In genomic region chr13:93630941-93631705, GRCm38 (mm10) we compare ENCODE assay signal across 24 mouse cellular contexts. TPM values are rescaled to one million over a fixed set of nuclear protein-coding genes. Genes with fewer than 3 reads are reported as not detected.
DNase-seq lines count a peak whose midpoint lies in the region; ATAC-seq and TF ChIP-seq lines count a peak whose summit lies in the region.
"Had no signal": no experiment of that assay in that cellular context is flagged by ENCODE, and none has a peak within 500 bp of the region (broad histone marks: within the 10 kb centered on the region; RNA-seq: fewer than 3 reads in every experiment).

No protein-coding gene starts in this region.

- 74% methylated on average over 10 of the region's 10 CpGs for WGBS in forebrain, postnatal 0 days
- 91% methylated on average over 10 of the region's 10 CpGs for WGBS in forebrain, embryonic 12.5 days
- 33% methylated on average over 10 of the region's 10 CpGs for WGBS in liver, adult 2 months
- WGBS in liver, embryonic 12.5 days (ENCODE audit: insufficient replicate concordance) = 65% methylated on average over 10 of the region's 10 CpGs

- no peak for TF ChIP-seq POLR2A in liver, adult 2 months (IDR thresholded peaks at IDR 0.05; ENCODE audit: extremely low read depth, insufficient read depth, low read length)

- H3K4me2 ChIP-seq in forebrain, postnatal 0 days (ENCODE audit: low read depth) = no peak overlapping the region
- no peak overlapping the region for H3K4me2 ChIP-seq in forebrain, embryonic 12.5 days
- no peak overlapping the region for H3K4me2 ChIP-seq in liver, embryonic 12.5 days
- H3K4me2 ChIP-seq: forebrain, embryonic 13.5 days; midbrain, embryonic 15.5 days; neural tube, embryonic 15.5 days had no signal

- no peaks in the 10 kb centered on the region for H3K79me2 ChIP-seq in liver, adult 2 months (ENCODE audit: control insufficient read depth, insufficient read depth, low read length)

- no peak overlapping the region for H3K9ac ChIP-seq in forebrain, postnatal 0 days
- H3K9ac ChIP-seq in forebrain, embryonic 12.5 days = no peak overlapping the region
- no peak overlapping the region for H3K9ac ChIP-seq in liver, adult 2 months (ENCODE audit: low read depth, low read length)
- no peak overlapping the region for H3K9ac ChIP-seq in liver, embryonic 12.5 days
- H3K9ac ChIP-seq: forebrain, embryonic 13.5 days; midbrain, embryonic 15.5 days; neural tube, embryonic 15.5 days had no signal

- H3K4me1 ChIP-seq in forebrain, postnatal 0 days (ENCODE audit: insufficient read depth) = no peaks in the 10 kb centered on the region
- no peaks in the 10 kb centered on the region for H3K4me1 ChIP-seq in forebrain, embryonic 12.5 days
- H3K4me1 ChIP-seq in liver, adult 2 months (ENCODE audit: control insufficient read depth, insufficient read depth, low read length) = peaks cover 27% of the 10 kb centered on the region
- H3K4me1 ChIP-seq in liver, embryonic 12.5 days = no peaks in the 10 kb centered on the region
- H3K4me1 ChIP-seq: heart, embryonic 10.5 days; megakaryocyte, embryonic 14.5 days; midbrain, embryonic 15.5 days; neural tube, embryonic 15.5 days had no signal

- H3K4me3 ChIP-seq in forebrain, postnatal 0 days (ENCODE audit: low read depth, low read length) = no peak overlapping the region
- H3K4me3 ChIP-seq in forebrain, embryonic 12.5 days (replicated peaks) = no peak overlapping the region
- H3K4me3 ChIP-seq in liver, adult 2 months (ENCODE audit: insufficient read depth, low read depth, low read length) = no peak overlapping the region
- no peak overlapping the region for H3K4me3 ChIP-seq in liver, embryonic 12.5 days
- H3K4me3 ChIP-seq: embryonic facial prominence, embryonic 10.5 days; forebrain, embryonic 13.5 days; heart, embryonic 10.5 days; megakaryocyte, embryonic 14.5 days; midbrain, embryonic 15.5 days; neural tube, embryonic 15.5 days had no signal

- peak; percentile 73 for ATAC-seq in forebrain, postnatal 0 days
- no peak for ATAC-seq in forebrain, embryonic 12.5 days (ENCODE audit: low FRiP score)
- no peak; the same call in 1 of the 2 replicates for ATAC-seq in liver, embryonic 12.5 days
- no peak for ATAC-seq in activated CD4-positive, CD25-positive, alpha-beta regulatory T cell, adult 4 months
- ATAC-seq: CD4-positive, CD25-positive, alpha-beta regulatory T cell, adult 4 months; forebrain, embryonic 13.5 days; inflammation-experienced regulatory T-cells, adult 6 months; midbrain, embryonic 15.5 days; Patski had no signal

- H3K9me3 ChIP-seq in forebrain, postnatal 0 days (ENCODE audit: low read length) = no peaks in the 10 kb centered on the region
- no peaks in the 10 kb centered on the region for H3K9me3 ChIP-seq in forebrain, embryonic 12.5 days
- no peaks in the 10 kb centered on the region for H3K9me3 ChIP-seq in liver, embryonic 12.5 days (replicated peaks)
- H3K9me3 ChIP-seq: embryonic facial prominence, embryonic 10.5 days; forebrain, embryonic 13.5 days; heart, embryonic 10.5 days; megakaryocyte, embryonic 14.5 days; midbrain, embryonic 15.5 days; neural tube, embryonic 15.5 days had no signal

- TF ChIP-seq CTCF in forebrain, postnatal 0 days (IDR thresholded peaks at IDR 0.05; ENCODE audit: low read depth) = no peak
- no peak for TF ChIP-seq CTCF in liver, adult 2 months (IDR thresholded peaks at IDR 0.05; ENCODE audit: low read depth, low read length)

- H3K36me3 ChIP-seq in forebrain, postnatal 0 days (ENCODE audit: insufficient read depth) = no peaks in the 10 kb centered on the region
- no peaks in the 10 kb centered on the region for H3K36me3 ChIP-seq in forebrain, embryonic 12.5 days (replicated peaks)
- peaks cover 67% of the 10 kb centered on the region for H3K36me3 ChIP-seq in liver, adult 2 months (ENCODE audit: control insufficient read depth, insufficient read depth, low read length)
- H3K36me3 ChIP-seq in liver, embryonic 12.5 days = no peaks in the 10 kb centered on the region
- H3K36me3 ChIP-seq: embryonic facial prominence, embryonic 10.5 days; heart, embryonic 10.5 days; midbrain, embryonic 15.5 days; neural tube, embryonic 15.5 days had no signal

- H3K27ac ChIP-seq in forebrain, postnatal 0 days (ENCODE audit: low read depth, low read length) = no peak overlapping the region
- H3K27ac ChIP-seq in forebrain, embryonic 12.5 days = no peak overlapping the region
- 0 out of 2 replicates have a peak overlapping the region, but pooled peaks have one; percentile 1 for H3K27ac ChIP-seq in liver, adult 2 months (replicated peaks; ENCODE audit: insufficient read depth, low read depth, low read length)
- no peak overlapping the region for H3K27ac ChIP-seq in liver, embryonic 12.5 days
- H3K27ac ChIP-seq: embryonic facial prominence, embryonic 10.5 days; forebrain, embryonic 13.5 days; heart, embryonic 10.5 days; midbrain, embryonic 15.5 days; neural tube, embryonic 15.5 days had no signal

- H3K27me3 ChIP-seq in forebrain, postnatal 0 days (ENCODE audit: insufficient read depth, low read length) = no peaks in the 10 kb centered on the region
- no peaks in the 10 kb centered on the region for H3K27me3 ChIP-seq in forebrain, embryonic 12.5 days
- H3K27me3 ChIP-seq in liver, adult 2 months (ENCODE audit: control insufficient read depth, insufficient read depth, low read length) = no peaks in the 10 kb centered on the region
- no peaks in the 10 kb centered on the region for H3K27me3 ChIP-seq in liver, embryonic 12.5 days (replicated peaks)
- H3K27me3 ChIP-seq: forebrain, embryonic 13.5 days; midbrain, embryonic 15.5 days; neural tube, embryonic 15.5 days had no signal

- peak; percentile 60 for DNase-seq in forebrain, postnatal 0 days
- peak; percentile 65 for DNase-seq in liver, adult 2 months (ENCODE audit: extremely low read depth, low read depth, low spot score)
- peak; percentile 13 for DNase-seq in cerebellum, adult 8-10 months
- peak; percentile 19 for DNase-seq in layer of hippocampus, adult 9-11 months
- no peak for DNase-seq in gastrocnemius, postnatal 10 days
- DNase-seq: adrenal gland, postnatal 10 days; kidney, adult 9 months; lung, adult 18-20 months; thymus, adult 2 months had no signal

RNA-seq across cellular contexts. Expression of gene Bhmt, which starts 6.6 kb away (rescaled TPM):
- not detected in 2 replicates for total RNA-seq in forebrain, postnatal 0 days (2014; rRNA removed)
- 0.13 and 0.34 TPM in 2 replicates for polyA plus RNA-seq in forebrain, postnatal 0 days (2015; fragmentation: Nextera tagmentation; extraction: Ambion mirVana)
- 0.09 and 0.18 TPM in 2 replicates for polyA plus RNA-seq in forebrain, embryonic 12.5 days (2016; fragmentation: Nextera tagmentation; extraction: Ambion mirVana)
- total RNA-seq in liver, adult 2 months (2014; rRNA removed) = 1,946 and 4,018 TPM in 2 replicates
- polyA plus RNA-seq in liver, adult 2 months (2012; rRNA removed) = 555 and 844 TPM in 2 replicates
- polyA plus RNA-seq in liver, embryonic 12.5 days (2016; fragmentation: Nextera tagmentation; extraction: Ambion mirVana) = 25.4 and 26.4 TPM in 2 replicates
- under 1 TPM in 1 of 2 experiments, not detected in 1; 0.57 TPM for polyA plus RNA-seq in activated CD4-positive, CD25-positive, alpha-beta regulatory T cell, adult 4 months (2017; shearing (Covaris generic))
- under 1 TPM in 1 of 2 experiments, not detected in 1; 0.54 TPM for total RNA-seq in gastrocnemius, postnatal 10 days (2021)
- total RNA-seq: common myeloid progenitor, adult 5-6 weeks had no signal
- polyA plus RNA-seq: CD4-positive, CD25-positive, alpha-beta regulatory T cell, adult 4 months; embryonic facial prominence, embryonic 10.5 days; Patski had no signal

RNA-seq across cellular contexts. Expression of gene Bhmt2, which starts 43.0 kb away (rescaled TPM):
- total RNA-seq in forebrain, postnatal 0 days (2014; rRNA removed) = 0.10 TPM in 1 of 2 replicates, not detected in the other
- 0.05 TPM in 1 of 2 replicates, not detected in the other for polyA plus RNA-seq in forebrain, postnatal 0 days (2015; fragmentation: Nextera tagmentation; extraction: Ambion mirVana)
- not detected in 2 replicates for polyA plus RNA-seq in forebrain, embryonic 12.5 days (2016; fragmentation: Nextera tagmentation; extraction: Ambion mirVana)
- total RNA-seq in liver, adult 2 months (2014; rRNA removed) = 147 and 179 TPM in 2 replicates
- 127 and 153 TPM in 2 replicates for polyA plus RNA-seq in liver, adult 2 months (2012; rRNA removed)
- 12.3 and 12.7 TPM in 2 replicates for polyA plus RNA-seq in liver, embryonic 12.5 days (2016; fragmentation: Nextera tagmentation; extraction: Ambion mirVana)
- under 1 TPM in 1 of 2 experiments, not detected in 1; 0.22 TPM for polyA plus RNA-seq in activated CD4-positive, CD25-positive, alpha-beta regulatory T cell, adult 4 months (2017; shearing (Covaris generic))
- under 1 TPM in 1 of 2 experiments, not detected in 1; 0.20 TPM for total RNA-seq in gastrocnemius, postnatal 10 days (2021)
- total RNA-seq: common myeloid progenitor, adult 5-6 weeks had no signal
- polyA plus RNA-seq: forebrain, embryonic 13.5 days; heart, postnatal 0 days; hindbrain, embryonic 11.5 days; inflammation-experienced regulatory T-cells, adult 6 months; neural tube, embryonic 15.5 days; thymus, adult 2 months had no signal

RNA-seq across cellular contexts. Expression of gene Dmgdh, which starts 43.1 kb away (rescaled TPM):
- total RNA-seq in forebrain, postnatal 0 days (2014; rRNA removed) = 0.19 TPM in 1 of 2 replicates, not detected in the other
- 0.10 and 0.13 TPM in 2 replicates for polyA plus RNA-seq in forebrain, postnatal 0 days (2015; fragmentation: Nextera tagmentation; extraction: Ambion mirVana)
- 0.08 TPM in 1 of 2 replicates, not detected in the other for polyA plus RNA-seq in forebrain, embryonic 12.5 days (2016; fragmentation: Nextera tagmentation; extraction: Ambion mirVana)
- total RNA-seq in liver, adult 2 months (2014; rRNA removed) = 234 and 283 TPM in 2 replicates
- polyA plus RNA-seq in liver, adult 2 months (2012; rRNA removed) = 132 and 197 TPM in 2 replicates
- polyA plus RNA-seq in liver, embryonic 12.5 days (2016; fragmentation: Nextera tagmentation; extraction: Ambion mirVana) = 7.5 and 8.5 TPM in 2 replicates
- polyA plus RNA-seq in activated CD4-positive, CD25-positive, alpha-beta regulatory T cell, adult 4 months (2017; shearing (Covaris generic)) = not detected
- not detected for total RNA-seq in gastrocnemius, postnatal 10 days (2021)
- total RNA-seq: common myeloid progenitor, adult 5-6 weeks had no signal
- polyA plus RNA-seq: CD4-positive, CD25-positive, alpha-beta regulatory T cell, adult 4 months; heart, postnatal 0 days; inflammation-experienced regulatory T-cells, adult 6 months; Patski had no signal

Comparison
In these comparisons a context has a peak if more than half of its experiments do, and no peak if none do; other contexts are left out.
1. RNA of gene Bhmt, which starts 6.6 kb away (polyA plus RNA-seq): 555 to 844 TPM in liver, adult 2 months; 25.4 to 26.4 TPM in liver, embryonic 12.5 days, 0.57 TPM in activated CD4-positive, CD25-positive, alpha-beta regulatory T cell, adult 4 months, 0.13 to 0.34 TPM in forebrain, postnatal 0 days and 0.09 to 0.18 TPM in forebrain, embryonic 12.5 days; every median in the first group is over 10 times any median in the second.
2. RNA of gene Dmgdh, which starts 43.1 kb away (polyA plus RNA-seq): 132 to 197 TPM in liver, adult 2 months; 7.5 to 8.5 TPM in liver, embryonic 12.5 days, 0.10 to 0.13 TPM in forebrain, postnatal 0 days, 0.08 TPM in forebrain, embryonic 12.5 days and not detected in activated CD4-positive, CD25-positive, alpha-beta regulatory T cell, adult 4 months; every median in the first group is over 10 times any median in the second.
3. RNA of gene Bhmt2, which starts 43.0 kb away (polyA plus RNA-seq): 127 to 153 TPM in liver, adult 2 months and 12.3 to 12.7 TPM in liver, embryonic 12.5 days; 0.22 TPM in activated CD4-positive, CD25-positive, alpha-beta regulatory T cell, adult 4 months, not detected in forebrain, embryonic 12.5 days and 0.05 TPM in forebrain, postnatal 0 days; every median in the first group is over 10 times any median in the second.